Mouse (Mus musculus): ENCODE results near the gene Crip2.

Crip2 gene

DNA sequence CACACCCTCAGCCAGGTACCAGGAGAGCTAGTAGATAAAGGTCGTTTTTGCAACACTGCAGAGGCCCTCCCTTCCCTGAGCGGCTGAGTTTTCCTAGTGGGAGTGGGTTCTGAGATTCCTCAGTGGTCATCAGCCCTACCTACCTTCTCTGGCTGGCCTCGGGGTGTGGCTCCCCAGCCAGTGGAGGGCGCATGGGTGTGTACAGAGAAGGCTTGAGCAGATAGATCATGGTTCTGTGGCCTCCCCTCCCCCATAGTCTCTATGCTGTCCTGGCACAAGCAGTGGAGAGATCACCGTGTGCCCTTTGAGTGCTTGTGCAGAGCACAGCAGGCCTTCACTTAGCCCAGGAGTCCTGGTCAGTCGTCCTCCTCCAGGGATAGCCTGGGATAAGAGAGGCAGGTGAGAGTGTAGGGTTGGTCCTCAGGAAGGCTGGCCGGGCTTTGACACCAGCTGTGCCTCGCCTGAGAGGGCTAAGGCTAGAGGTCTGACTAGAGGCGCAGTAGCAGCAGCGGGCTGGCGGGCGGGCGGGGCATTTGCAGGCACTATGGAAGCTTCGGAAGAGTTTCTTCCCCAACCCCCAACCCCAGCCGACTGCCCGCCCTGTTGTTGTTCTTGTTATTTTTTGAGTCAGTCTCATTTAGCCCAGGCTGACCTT, 8.5 kb downstream of the Crip2 start:
- peak; percentile 87 for DNase-seq

DNA sequence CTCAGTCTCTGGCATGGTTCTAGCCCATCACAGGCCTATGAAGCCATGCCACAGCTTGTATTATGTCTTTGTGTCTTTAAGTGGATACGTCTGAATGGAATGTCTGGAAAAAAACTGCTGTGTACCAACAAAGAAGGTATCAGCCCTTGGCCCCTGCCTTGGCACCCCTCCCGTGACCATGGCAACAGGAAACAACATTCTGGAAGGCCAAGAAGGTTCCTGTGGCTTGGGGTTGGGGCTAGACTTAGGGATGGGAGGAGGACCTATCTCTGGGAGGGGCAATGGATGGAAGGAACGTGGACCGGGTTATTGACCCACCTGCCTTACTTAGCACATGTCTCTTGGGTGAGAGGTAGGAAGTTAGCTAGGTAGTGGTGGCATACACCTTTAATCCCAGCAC, 9.3 kb downstream of the Crip2 start:
- DNase-seq, result peak; percentile 76

DNA sequence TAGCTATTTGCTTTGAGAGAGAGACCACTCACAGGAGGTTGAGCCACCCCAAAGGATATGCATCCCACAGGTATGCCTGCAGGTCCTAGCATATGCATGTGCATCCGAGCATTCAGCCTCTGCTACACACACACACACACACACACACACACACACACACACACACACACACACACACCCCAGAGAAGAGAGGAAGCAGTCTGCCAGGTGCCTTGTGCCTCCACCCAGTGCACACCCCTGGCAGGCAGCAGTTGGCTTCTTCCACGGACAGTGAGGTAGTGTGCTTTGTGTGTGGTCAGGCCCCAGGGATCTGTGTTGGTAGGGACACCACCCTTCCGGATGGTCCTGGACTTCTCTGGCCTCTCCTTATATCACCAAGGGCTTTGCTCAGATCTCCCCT, 9.9 kb downstream of the Crip2 start:
- no peak for DNase-seq

DNA sequence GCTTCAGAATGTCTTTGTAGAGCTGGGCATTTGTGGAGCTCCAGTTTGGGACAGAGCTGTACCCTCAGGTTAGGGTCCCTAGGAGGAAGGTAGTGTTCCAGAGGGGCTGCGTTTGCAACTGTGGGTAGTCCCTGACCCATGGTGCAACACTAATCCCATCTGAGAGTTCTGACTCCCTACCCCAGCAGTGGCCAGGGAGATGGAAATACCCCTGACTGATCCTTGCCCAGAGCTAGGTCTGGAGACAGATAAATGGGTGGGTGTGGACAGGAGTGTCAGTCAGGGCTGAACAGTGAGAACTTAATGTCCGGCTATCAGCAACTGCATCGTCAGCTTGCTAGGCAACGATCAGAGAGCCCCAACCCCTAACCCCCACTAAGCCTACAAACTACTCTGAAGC, 10.6 kb downstream of the Crip2 start:
- DNase-seq, result no peak

DNA sequence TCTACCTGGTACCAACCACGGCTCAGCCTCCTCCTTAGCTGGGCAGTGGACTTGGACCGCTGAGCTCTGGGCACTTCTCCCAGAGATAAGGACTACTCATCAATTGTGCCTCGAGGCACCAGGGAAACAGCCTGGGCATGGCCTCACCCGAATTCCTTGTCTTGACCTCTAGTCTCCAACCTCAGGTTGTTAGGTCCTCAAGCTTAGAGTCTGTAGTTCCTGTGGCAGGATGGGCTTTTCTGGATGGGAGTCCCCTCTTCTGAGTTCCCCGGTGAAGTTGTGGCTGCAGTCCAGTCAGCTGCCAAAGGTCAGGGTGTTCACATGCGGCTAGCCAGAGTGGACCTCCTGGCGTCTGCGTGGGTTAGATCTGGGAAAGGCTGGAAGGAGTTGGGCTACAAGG, 11.0 kb downstream of the Crip2 start:
- no peak for DNase-seq

GRCm38 (mm10) chr12:113151661-113152271, 11.7 kb downstream of the Crip2 start:
- DNase-seq, result peak; percentile 76

DNA sequence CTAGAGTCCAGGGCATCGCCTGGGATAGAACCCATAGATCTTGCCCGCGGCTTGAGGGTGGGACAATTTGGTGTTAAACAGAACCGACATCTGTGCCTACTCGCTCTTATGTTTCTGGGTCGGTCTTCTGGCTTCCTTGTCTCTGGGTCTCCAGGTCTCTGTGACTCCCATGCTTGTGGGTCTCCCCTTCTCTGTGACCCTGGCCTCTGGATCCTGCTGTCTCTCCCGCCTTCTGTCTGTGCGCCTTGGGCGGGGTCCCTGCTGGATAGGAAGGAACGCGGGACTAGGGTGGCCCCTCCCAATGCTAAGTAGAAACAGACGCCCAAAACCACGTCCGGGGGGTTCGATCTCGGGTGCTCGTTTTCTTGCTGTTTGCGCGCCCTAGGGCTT, 12.2 kb downstream of the Crip2 start:
- peak; percentile 71 for DNase-seq

- DNase-seq, result no peak
These were observed 13.0 kb downstream of the Crip2 start for GRCm38 (mm10) chr12:113152991-113153525.

DNA sequence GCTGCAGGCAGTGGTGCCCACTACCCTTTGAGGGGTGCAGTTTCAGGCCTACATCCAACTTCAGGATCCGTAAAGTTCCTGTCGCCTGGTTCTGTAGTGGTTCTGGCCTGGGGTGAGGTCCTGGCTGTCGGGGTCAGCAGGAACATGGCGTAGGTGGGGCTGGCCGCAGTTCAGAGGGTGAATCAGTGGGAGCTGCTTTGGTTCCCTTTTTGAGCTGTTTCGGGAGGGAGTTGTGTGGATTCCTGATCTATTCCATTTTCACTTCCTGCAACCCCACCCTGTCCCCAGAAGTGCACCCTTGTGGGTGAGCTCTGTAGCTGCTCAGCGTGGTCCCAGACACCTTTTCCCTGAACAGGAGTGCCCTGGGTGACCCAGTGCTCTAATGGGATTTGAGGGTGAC, 13.9 kb downstream of the Crip2 start:
- peak; percentile 45 for DNase-seq

DNA sequence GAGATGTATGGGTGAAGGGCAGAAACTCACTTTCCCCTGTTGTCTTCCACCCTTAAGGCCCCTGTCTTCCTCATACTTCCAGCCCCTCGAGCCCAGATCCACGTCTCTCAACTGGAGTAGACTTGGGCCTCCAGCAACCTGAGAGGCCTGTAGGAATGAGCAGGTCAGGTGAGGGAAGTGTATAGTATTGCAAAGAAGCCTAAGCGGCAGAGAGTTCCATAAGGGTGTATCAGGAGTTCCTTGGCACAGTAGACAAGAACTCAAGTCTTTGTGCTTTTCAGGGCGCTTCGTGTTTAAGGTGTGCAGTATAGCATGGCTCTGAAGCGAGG, 14.7 kb downstream of the Crip2 start:
- DNase-seq, result no peak

- peak; percentile 82 for DNase-seq
These were observed 15.2 kb downstream of the Crip2 start for GRCm38 (mm10) chr12:113155076-113155771.

DNA sequence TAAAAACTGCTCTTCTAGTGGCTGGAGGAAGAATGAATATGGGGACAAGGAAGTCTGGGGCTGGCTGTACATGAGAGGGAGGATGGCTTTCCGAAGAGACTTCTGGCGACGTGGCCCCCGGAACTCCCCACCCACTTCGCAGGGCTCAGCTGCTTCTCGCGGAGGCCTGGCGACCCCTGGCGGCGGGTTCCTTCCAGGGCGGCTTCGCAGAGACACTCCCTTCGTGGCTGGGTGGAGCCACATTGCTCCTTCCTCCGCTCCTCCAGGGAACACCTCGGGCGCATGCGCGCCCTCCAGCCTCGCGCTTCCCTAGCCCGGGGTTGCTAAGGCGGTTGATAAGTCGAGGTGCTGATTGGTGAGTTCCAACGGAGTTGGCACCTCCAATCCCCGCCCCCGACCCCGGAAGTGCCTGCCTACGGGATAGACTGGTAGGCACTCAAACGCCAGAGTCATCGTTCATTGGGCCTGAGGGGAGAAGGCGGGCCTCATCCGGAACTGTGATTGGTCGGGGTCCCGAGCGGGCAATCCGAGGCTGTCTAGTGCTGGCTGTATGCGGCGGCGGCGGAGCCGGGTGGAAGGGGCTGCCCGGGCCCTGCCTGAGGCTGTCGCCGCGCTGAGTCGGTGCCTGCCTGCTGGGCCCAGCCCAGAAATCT, 16.0 kb downstream of the Crip2 start, which contains the start of gene Tedc1:
TSS of gene Tedc1 (plus strand) at position 535 of the 653 bp plus-strand sequence.
- DNase-seq, result peak; percentile 99

- DNase-seq, result no peak
These were observed 16.5 kb downstream of the Crip2 start for GRCm38 (mm10) chr12:113156540-113156929.

- no peak for DNase-seq
These were observed 17.0 kb downstream of the Crip2 start for GRCm38 (mm10) chr12:113157002-113157401.

DNA sequence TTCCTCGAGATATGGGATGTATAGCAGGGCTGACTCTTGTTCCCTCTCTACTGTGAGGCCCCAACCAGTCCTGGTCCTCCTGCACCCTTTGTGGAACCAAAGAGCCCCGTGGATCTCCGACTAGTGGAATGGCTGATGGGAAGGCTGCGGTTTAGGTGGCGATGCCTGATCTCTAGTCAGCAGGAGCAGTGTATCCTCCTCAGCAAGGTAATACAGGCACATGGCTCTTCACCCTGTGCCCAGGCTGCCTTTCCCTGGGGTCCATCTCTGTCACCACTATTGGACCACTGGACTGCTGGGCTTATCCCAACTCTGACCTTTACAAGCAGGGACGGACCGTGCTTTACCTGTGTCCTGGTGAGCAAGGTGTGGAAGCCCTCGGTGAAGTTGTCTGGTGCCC, 17.5 kb downstream of the Crip2 start:
- DNase-seq, result no peak

- DNase-seq, result no peak
These were observed 17.9 kb downstream of the Crip2 start for GRCm38 (mm10) chr12:113157971-113158370.

- DNase-seq, result no peak
These were observed 23.5 kb downstream of the Crip2 start for GRCm38 (mm10) chr12:113163561-113164006.

- DNase-seq, result no peak
These were observed 28.0 kb downstream of the Crip2 start for GRCm38 (mm10) chr12:113168031-113168536.

DNA sequence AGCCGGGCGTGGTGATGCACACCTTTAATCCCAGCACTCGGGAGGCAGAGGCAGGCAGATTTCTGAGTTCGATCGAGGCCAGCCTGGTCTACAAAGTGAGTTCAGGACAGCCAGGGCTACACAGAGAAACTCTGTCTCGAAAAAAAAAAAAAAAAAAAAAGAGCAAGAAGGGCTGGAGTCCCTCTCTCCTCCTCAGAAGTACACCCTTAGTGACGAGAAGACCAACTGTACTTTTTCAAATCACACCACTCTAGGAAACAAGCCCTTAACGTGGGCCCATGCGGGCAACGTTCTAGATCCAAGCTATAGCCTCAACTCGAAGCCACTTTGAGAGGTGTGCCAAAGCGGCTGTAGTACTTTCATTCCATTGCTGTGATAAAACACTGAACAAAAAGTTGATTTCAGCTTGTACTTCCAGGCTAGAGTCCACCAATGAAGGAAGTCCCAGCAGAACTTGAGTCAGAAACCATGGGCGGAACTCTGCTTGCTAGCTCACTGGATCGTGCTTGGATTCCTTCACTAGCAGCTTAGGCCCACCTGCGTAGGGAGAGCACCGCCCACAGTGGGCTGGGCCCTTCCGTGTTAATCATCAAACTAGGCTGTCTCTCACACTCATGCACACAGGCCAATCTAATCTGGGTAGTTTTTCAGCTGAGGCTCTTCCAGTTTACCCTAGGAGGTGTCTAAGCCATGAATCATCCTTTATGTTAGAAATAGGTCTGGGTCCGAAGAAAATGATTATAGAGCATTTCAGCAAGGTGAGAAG, 37.1 kb downstream of the Crip2 start:
- no peak for DNase-seq

- DNase-seq, result no peak
These were observed 41.0 kb downstream of the Crip2 start for GRCm38 (mm10) chr12:113181020-113181419.

- DNase-seq, result no peak
These were observed 44.9 kb downstream of the Crip2 start for GRCm38 (mm10) chr12:113184945-113185344.

Measured in lung, postnatal 36 days (tissue).